Mouse (Mus musculus): ENCODE data around the gene Prpf38b. TPM values are rescaled to one million over a fixed set of nuclear protein-coding genes. Genes with fewer than 3 reads are reported as not detected.

Gene Prpf38b
- polyA plus RNA-seq, 1 experiment, result 113 TPM

DNA sequence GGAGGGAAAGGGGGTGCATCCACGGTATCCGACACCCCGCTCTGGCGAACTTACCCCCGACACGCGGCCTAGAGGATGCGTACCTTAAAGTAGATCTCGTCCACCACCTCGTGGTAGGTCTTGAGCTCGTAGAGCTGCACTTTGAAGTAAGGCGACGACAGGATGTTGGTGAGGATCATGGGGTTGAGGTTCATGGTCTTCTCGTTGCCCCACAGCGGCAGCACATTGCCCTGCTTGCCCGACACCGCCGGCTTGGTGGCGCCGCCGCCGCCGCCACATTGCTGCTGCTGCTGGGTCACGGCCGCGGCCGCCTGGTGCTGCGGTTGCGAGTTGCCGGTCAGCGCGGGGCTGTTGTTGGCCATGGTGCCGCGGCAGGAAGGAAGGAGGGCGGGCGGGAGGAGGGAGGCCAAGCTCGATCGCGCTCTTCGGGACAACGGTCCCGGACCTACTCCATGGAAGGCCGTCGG lies 413 bp downstream of the Prpf38b start:
- H3K27ac ChIP-seq (ENCODE audit: insufficient read depth, low read length), result peak overlapping the region; percentile 7; the same call in 1 of the 2 replicates
- no peaks in the 10 kb centered on the region for H3K27me3 ChIP-seq (ENCODE audit: control insufficient read depth, insufficient read depth, low read length, poor library complexity, severe bottlenecking)
- H3K9me3 ChIP-seq (replicated peaks; ENCODE audit: control insufficient read depth, insufficient read depth, low read length, poor library complexity, severe bottlenecking), result no peaks in the 10 kb centered on the region
- peak overlapping the region; percentile 91 for H3K4me3 ChIP-seq (ENCODE audit: low read depth, low read length)
- peaks cover 25% of the 10 kb centered on the region for H3K36me3 ChIP-seq (ENCODE audit: control insufficient read depth, insufficient read depth, low read length, poor library complexity, severe bottlenecking)
- H3K9ac ChIP-seq (ENCODE audit: low read depth, poor library complexity, severe bottlenecking), result peak overlapping the region; percentile 84
- TF ChIP-seq CTCF (IDR thresholded peaks at IDR 0.05; ENCODE audit: low read depth, low read length) (no peak), EP300 (IDR thresholded peaks at IDR 0.05; ENCODE audit: insufficient read depth, low read depth, low read length) (no peak), POLR2A (IDR thresholded peaks at IDR 0.05; ENCODE audit: insufficient read depth, low read length) (no peak)
- no peaks in the 10 kb centered on the region for H3K4me1 ChIP-seq (ENCODE audit: control insufficient read depth, insufficient read depth, low read length)

DNA sequence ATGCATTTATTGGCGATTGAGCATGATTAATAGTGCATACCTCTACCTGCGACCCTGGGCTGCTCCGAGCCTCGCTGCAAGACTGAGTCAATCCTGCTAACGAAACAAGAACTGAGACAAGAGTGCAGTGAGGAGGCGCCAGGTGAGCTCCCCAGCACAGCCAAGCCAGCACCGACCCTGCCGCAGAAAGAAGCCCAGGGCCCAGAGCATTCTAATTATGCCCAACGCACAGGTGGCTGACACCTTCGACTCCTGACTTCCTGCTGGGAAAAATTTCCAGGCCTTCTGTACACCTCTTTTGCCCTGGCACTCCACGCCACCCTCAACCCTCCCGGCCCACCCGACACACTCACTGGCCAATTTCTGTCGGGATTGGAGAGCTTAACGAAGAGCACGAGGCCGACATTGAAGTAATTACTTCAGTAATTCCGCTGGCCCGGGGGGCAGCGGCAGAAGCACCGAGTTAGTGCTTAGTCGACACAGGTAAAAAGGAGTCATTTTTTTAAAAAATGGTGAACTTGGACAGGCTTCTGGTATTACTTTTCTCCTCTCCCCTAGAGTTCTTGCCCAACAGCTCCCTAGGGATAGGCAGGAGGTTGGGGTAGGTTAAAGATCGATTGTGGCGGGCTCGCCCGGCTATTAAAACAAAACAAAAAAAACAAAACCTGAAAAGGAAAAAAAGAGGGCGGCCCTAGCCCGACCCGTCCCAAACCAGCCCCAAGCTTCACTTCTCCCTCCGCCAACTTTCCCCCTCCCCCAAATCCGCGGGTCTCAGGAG lies 1.0 kb downstream of the Prpf38b start:
- H3K9ac ChIP-seq (ENCODE audit: low read depth, poor library complexity, severe bottlenecking), result peak overlapping the region; percentile 84
- H3K4me3 ChIP-seq (ENCODE audit: low read depth, low read length), result peak overlapping the region; percentile 91
- H3K27ac ChIP-seq (ENCODE audit: insufficient read depth, low read length), result peak overlapping the region; percentile 7; the same call in 1 of the 2 replicates
- TF ChIP-seq POLR2A (IDR thresholded peaks at IDR 0.05; ENCODE audit: insufficient read depth, low read length), result no peak
- no peak for TF ChIP-seq EP300 (IDR thresholded peaks at IDR 0.05; ENCODE audit: insufficient read depth, low read depth, low read length)
- no peak for TF ChIP-seq CTCF (IDR thresholded peaks at IDR 0.05; ENCODE audit: low read depth, low read length)
- no peaks in the 10 kb centered on the region for H3K27me3 ChIP-seq (ENCODE audit: control insufficient read depth, insufficient read depth, low read length, poor library complexity, severe bottlenecking)
- peaks cover 31% of the 10 kb centered on the region for H3K36me3 ChIP-seq (ENCODE audit: control insufficient read depth, insufficient read depth, low read length, poor library complexity, severe bottlenecking)
- no peaks in the 10 kb centered on the region for H3K4me1 ChIP-seq (ENCODE audit: control insufficient read depth, insufficient read depth, low read length)
- H3K9me3 ChIP-seq (replicated peaks; ENCODE audit: control insufficient read depth, insufficient read depth, low read length, poor library complexity, severe bottlenecking), result no peaks in the 10 kb centered on the region

DNA sequence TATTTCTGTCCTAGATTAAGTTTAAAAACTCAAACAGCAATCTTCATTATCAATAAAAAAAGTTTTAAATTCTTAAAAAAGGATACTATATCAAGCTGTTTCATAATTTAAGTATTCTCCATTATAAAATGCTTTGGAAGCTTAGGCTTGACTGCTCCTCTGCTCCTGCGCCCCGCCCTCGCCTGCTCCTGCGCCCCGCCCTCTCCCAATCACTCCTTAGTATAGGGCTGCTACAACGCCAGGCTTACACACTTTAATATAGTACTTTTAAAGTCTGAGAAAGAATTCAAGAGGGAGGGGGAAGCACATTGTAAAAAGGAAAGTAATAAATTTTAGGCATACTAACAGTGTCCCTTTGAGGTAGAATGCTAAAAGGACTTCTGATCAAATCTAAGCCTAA lies 8.6 kb downstream of the Prpf38b start:
- Histone ChIP-seq H3K27ac (ENCODE audit: insufficient read depth, low read length) (no peak overlapping the region), H3K4me1 (ENCODE audit: control insufficient read depth, insufficient read depth, low read length) (no peaks in the 10 kb centered on the region), H3K9me3 (replicated peaks; ENCODE audit: control insufficient read depth, insufficient read depth, low read length, poor library complexity, severe bottlenecking) (no peaks in the 10 kb centered on the region), H3K27me3 (ENCODE audit: control insufficient read depth, insufficient read depth, low read length, poor library complexity, severe bottlenecking) (no peaks in the 10 kb centered on the region), H3K4me3 (ENCODE audit: low read depth, low read length) (no peak overlapping the region), H3K9ac (ENCODE audit: low read depth, poor library complexity, severe bottlenecking) (no peak overlapping the region), H3K36me3 (ENCODE audit: control insufficient read depth, insufficient read depth, low read length, poor library complexity, severe bottlenecking) (peaks cover 47% of the 10 kb centered on the region)
- TF ChIP-seq EP300 (IDR thresholded peaks at IDR 0.05; ENCODE audit: insufficient read depth, low read depth, low read length), result no peak
- TF ChIP-seq CTCF (IDR thresholded peaks at IDR 0.05; ENCODE audit: low read depth, low read length), result no peak
- no peak for TF ChIP-seq POLR2A (IDR thresholded peaks at IDR 0.05; ENCODE audit: insufficient read depth, low read length)

DNA sequence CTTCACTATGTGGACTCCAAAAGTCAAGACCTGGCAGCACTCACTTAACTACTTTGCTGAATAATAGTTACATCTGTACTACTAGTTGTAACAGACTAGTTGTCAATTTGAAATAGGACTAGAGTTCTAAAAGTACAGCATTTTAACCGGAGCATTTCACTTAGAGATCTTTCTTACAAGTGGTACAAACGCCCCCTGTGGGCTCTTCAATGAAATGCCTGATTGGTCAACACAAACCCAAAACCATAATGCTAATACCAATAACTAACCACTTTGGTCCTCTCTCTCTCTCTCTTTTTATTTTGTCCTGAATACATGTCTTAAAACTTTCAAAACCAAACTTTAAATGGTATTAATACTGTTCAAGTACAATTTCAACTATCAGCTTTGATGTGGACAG lies 9.5 kb downstream of the Prpf38b start:
- TF ChIP-seq POLR2A (IDR thresholded peaks at IDR 0.05; ENCODE audit: insufficient read depth, low read length), result no peak
- TF ChIP-seq EP300 (IDR thresholded peaks at IDR 0.05; ENCODE audit: insufficient read depth, low read depth, low read length), result no peak
- no peak for TF ChIP-seq CTCF (IDR thresholded peaks at IDR 0.05; ENCODE audit: low read depth, low read length)
- H3K4me3 ChIP-seq (ENCODE audit: low read depth, low read length), result no peak overlapping the region
- no peaks in the 10 kb centered on the region for H3K4me1 ChIP-seq (ENCODE audit: control insufficient read depth, insufficient read depth, low read length)
- no peaks in the 10 kb centered on the region for H3K27me3 ChIP-seq (ENCODE audit: control insufficient read depth, insufficient read depth, low read length, poor library complexity, severe bottlenecking)
- H3K9ac ChIP-seq (ENCODE audit: low read depth, poor library complexity, severe bottlenecking), result no peak overlapping the region
- H3K27ac ChIP-seq (ENCODE audit: insufficient read depth, low read length), result no peak overlapping the region
- peaks cover 39% of the 10 kb centered on the region for H3K36me3 ChIP-seq (ENCODE audit: control insufficient read depth, insufficient read depth, low read length, poor library complexity, severe bottlenecking)
- H3K9me3 ChIP-seq (replicated peaks; ENCODE audit: control insufficient read depth, insufficient read depth, low read length, poor library complexity, severe bottlenecking), result no peaks in the 10 kb centered on the region

DNA sequence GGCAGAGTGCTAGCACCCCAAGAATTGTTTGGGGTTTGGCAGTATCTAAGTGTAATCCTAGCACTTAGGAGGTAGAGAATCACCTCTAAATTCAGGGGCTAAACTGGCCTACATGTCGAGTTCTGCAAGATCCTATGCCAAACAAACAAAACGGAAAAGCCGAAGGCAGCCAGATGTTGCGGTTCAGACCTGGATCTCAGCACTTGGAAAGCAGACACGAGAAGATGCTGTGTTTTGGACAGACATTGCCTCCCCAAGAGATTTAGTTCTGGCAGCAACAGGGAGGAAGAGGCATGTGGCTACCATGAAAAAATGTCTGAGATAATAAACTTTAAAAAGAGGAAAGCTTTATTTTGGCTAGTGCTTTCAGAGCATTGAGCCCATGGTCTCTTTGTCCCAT lies 10.8 kb downstream of the Prpf38b start:
- Histone ChIP-seq H3K4me1 (ENCODE audit: control insufficient read depth, insufficient read depth, low read length) (no peaks in the 10 kb centered on the region), H3K36me3 (ENCODE audit: control insufficient read depth, insufficient read depth, low read length, poor library complexity, severe bottlenecking) (peaks cover 27% of the 10 kb centered on the region)
- TF ChIP-seq POLR2A (IDR thresholded peaks at IDR 0.05; ENCODE audit: insufficient read depth, low read length) (no peak), EP300 (IDR thresholded peaks at IDR 0.05; ENCODE audit: insufficient read depth, low read depth, low read length) (no peak), CTCF (IDR thresholded peaks at IDR 0.05; ENCODE audit: low read depth, low read length) (no peak)

DNA sequence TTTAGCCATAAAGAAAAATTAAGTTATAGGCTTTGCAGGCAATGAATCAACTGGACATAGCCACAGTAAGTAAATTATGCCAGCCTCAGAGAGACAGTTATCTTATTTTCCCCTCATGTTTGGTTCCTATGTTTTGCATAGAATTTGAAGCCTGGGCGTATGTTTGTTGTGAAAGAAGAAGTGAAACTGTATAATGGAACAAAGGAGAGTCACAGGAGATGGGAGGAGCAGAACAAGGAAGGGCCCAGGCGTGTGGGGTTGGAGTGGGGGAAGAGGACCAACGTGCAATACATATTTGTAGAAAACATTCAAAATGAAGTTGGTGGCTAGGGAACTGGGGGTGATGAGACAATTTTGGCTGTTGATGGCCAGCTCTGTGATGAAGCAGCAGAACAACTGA lies 11.4 kb downstream of the Prpf38b start:
- Histone ChIP-seq H3K9me3 (replicated peaks; ENCODE audit: control insufficient read depth, insufficient read depth, low read length, poor library complexity, severe bottlenecking) (no peaks in the 10 kb centered on the region), H3K4me3 (ENCODE audit: low read depth, low read length) (no peak overlapping the region), H3K27me3 (ENCODE audit: control insufficient read depth, insufficient read depth, low read length, poor library complexity, severe bottlenecking) (no peaks in the 10 kb centered on the region), H3K4me1 (ENCODE audit: control insufficient read depth, insufficient read depth, low read length) (no peaks in the 10 kb centered on the region), H3K9ac (ENCODE audit: low read depth, poor library complexity, severe bottlenecking) (no peak overlapping the region), H3K36me3 (ENCODE audit: control insufficient read depth, insufficient read depth, low read length, poor library complexity, severe bottlenecking) (peaks cover 23% of the 10 kb centered on the region), H3K27ac (ENCODE audit: insufficient read depth, low read length) (no peak overlapping the region)
- TF ChIP-seq CTCF (IDR thresholded peaks at IDR 0.05; ENCODE audit: low read depth, low read length) (no peak), POLR2A (IDR thresholded peaks at IDR 0.05; ENCODE audit: insufficient read depth, low read length) (no peak)

More for the DNA sequence above, 10.8 kb downstream of the Prpf38b start:
- no peak overlapping the region for H3K27ac ChIP-seq (ENCODE audit: insufficient read depth, low read length)
- H3K4me3 ChIP-seq (ENCODE audit: low read depth, low read length), result no peak overlapping the region
- no peaks in the 10 kb centered on the region for H3K27me3 ChIP-seq (ENCODE audit: control insufficient read depth, insufficient read depth, low read length, poor library complexity, severe bottlenecking)
- H3K9me3 ChIP-seq (replicated peaks; ENCODE audit: control insufficient read depth, insufficient read depth, low read length, poor library complexity, severe bottlenecking), result no peaks in the 10 kb centered on the region
- no peak overlapping the region for H3K9ac ChIP-seq (ENCODE audit: low read depth, poor library complexity, severe bottlenecking)
